Comparison of ENCODE assay signal across 13 mouse cellular contexts in the genomic region with DNA sequence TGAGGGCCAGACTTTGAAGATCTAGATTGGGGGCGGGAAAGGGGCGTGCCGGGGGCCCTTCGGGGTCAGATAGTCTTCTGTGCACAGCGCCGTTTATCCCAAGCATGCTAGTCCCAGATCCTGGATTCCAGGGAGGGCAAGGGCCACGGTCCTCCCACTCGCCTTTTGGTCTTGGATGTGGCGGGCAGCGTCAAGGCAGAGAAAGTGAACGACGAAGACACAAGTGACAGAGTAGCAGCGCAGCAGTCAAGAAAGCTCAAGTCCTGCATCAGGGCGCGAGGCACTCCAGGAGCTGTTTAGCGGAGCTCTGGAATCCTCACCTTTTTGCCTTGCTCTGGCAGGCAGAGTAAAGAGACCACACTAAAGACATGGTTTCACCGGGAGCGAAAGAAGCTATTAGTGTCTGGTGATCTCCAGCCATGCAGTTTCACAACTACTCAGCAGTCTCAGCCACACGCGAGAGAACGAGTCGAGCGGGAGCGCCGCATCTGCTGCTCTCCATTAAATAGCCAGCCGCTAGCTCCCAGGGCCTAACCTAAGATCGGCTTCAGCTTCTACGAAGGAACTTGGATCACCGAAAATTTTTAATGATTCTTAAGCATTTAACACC. TPM values are rescaled to one million over a fixed set of nuclear protein-coding genes. Genes with fewer than 3 reads are reported as not detected.
A peak's percentile ranks its signal among the peaks of the same experiment; 100 is the strongest.
DNase-seq lines count a peak whose midpoint lies in the region; ATAC-seq and TF ChIP-seq lines count a peak whose summit lies in the region.
"Had no signal": no experiment of that assay in that cellular context is flagged by ENCODE, and none has a peak within 500 bp of the region (broad histone marks: within the 10 kb centered on the region; RNA-seq: fewer than 3 reads in every experiment).

No protein-coding gene starts in this region.

- no peak for TF ChIP-seq EP300 in stomach, postnatal 0 days (optimal IDR thresholded peaks at IDR 0.05)

- H3K27ac ChIP-seq in midbrain, embryonic 10.5 days (replicated peaks) = peak overlapping the region; percentile 33
- H3K27ac ChIP-seq in left cerebral cortex, adult 2 months = no peak overlapping the region
- H3K27ac ChIP-seq in stomach, postnatal 0 days (replicated peaks) = no peak overlapping the region
- H3K27ac ChIP-seq in liver, embryonic 12.5 days = no peak overlapping the region
- H3K27ac ChIP-seq: liver, embryonic 15.5 days; stomach, embryonic 15.5 days had no signal

- peaks cover 30% of the 10 kb centered on the region for H3K4me1 ChIP-seq in midbrain, embryonic 10.5 days
- no peaks in the 10 kb centered on the region for H3K4me1 ChIP-seq in stomach, postnatal 0 days (replicated peaks; ENCODE audit: control insufficient read depth, insufficient read depth)
- no peaks in the 10 kb centered on the region for H3K4me1 ChIP-seq in liver, embryonic 12.5 days
- H3K4me1 ChIP-seq: liver, embryonic 15.5 days; stomach, embryonic 15.5 days had no signal

- ATAC-seq in hematopoietic stem cell, adult 5-6 weeks (replicated peaks in 1 of 2; ENCODE audit: insufficient read depth in 1 of 2, low FRiP score in 2 of 2, low TSS enrichment in 1 of 2, low read depth in 1 of 2, poor library complexity in 2 of 2, severe bottlenecking in 2 of 2) = peak; percentile 21 to 27; a peak in 1 of 4 replicates
- ATAC-seq in stomach, postnatal 0 days (ENCODE audit: low FRiP score, low TSS enrichment) = no peak
- ATAC-seq in liver, embryonic 12.5 days = no peak
- ATAC-seq: CD4-positive, CD25-positive, alpha-beta regulatory T cell, adult 4 months; inflammation-experienced regulatory T-cells, adult 6 months had no signal

- H3K4me3 ChIP-seq in midbrain, embryonic 10.5 days = peak overlapping the region; percentile 29; the same call in 1 of the 2 replicates
- no peak overlapping the region for H3K4me3 ChIP-seq in left cerebral cortex, adult 2 months
- H3K4me3 ChIP-seq in stomach, postnatal 0 days (ENCODE audit: low read depth, low read length) = no peak overlapping the region
- H3K4me3 ChIP-seq in liver, embryonic 12.5 days = no peak overlapping the region
- H3K4me3 ChIP-seq: liver, embryonic 15.5 days; stomach, embryonic 15.5 days had no signal

- H3K36me3 ChIP-seq in midbrain, embryonic 10.5 days = no peaks in the 10 kb centered on the region
- no peaks in the 10 kb centered on the region for H3K36me3 ChIP-seq in stomach, postnatal 0 days (ENCODE audit: control insufficient read depth, insufficient read depth, low read length)
- H3K36me3 ChIP-seq in liver, embryonic 12.5 days = no peaks in the 10 kb centered on the region
- H3K36me3 ChIP-seq: liver, embryonic 15.5 days; stomach, embryonic 15.5 days had no signal

- H3K27me3 ChIP-seq in midbrain, embryonic 10.5 days (ENCODE audit: low read depth, poor library complexity, severe bottlenecking) = peaks cover 83% of the 10 kb centered on the region
- H3K27me3 ChIP-seq in stomach, postnatal 0 days (ENCODE audit: control insufficient read depth, insufficient read depth, low read length) = peaks cover 3% of the 10 kb centered on the region; the same call in 1 of the 2 replicates
- H3K27me3 ChIP-seq in liver, embryonic 12.5 days (replicated peaks) = peaks cover 77% of the 10 kb centered on the region

- 0 out of 2 replicates have a peak, but pooled peaks cover 3% of the 10 kb centered on the region for H3K9me3 ChIP-seq in midbrain, embryonic 10.5 days (replicated peaks)
- H3K9me3 ChIP-seq in stomach, postnatal 0 days (ENCODE audit: control insufficient read depth, low read length) = no peaks in the 10 kb centered on the region
- no peaks in the 10 kb centered on the region for H3K9me3 ChIP-seq in liver, embryonic 12.5 days (replicated peaks)
- H3K9me3 ChIP-seq: liver, embryonic 15.5 days; stomach, embryonic 15.5 days had no signal

- DNase-seq in retina, embryonic 14.5 days (ENCODE audit: low spot score) = peak; percentile 41
- no peak for DNase-seq in retina, postnatal 1 day
- DNase-seq in midbrain, embryonic 10.5 days (ENCODE audit: low spot score) = peak; percentile 50
- no peak for DNase-seq in spleen, postnatal 10 days (ENCODE audit: low spot score in 2 of 2)
- DNase-seq in left cerebral cortex, adult 2 months (ENCODE audit: extremely low spot score in 1 of 2, low spot score in 2 of 2) = no peak
- no peak for DNase-seq in stomach, postnatal 0 days (ENCODE audit: low spot score)

- WGBS in midbrain, embryonic 10.5 days = 26% methylated on average over 28 of the region's 29 CpGs
- 18% methylated on average over 29 of the region's 29 CpGs for WGBS in stomach, postnatal 0 days
- WGBS in liver, embryonic 12.5 days (ENCODE audit: insufficient replicate concordance) = 10% methylated on average over 29 of the region's 29 CpGs

- no peak overlapping the region for H3K4me2 ChIP-seq in stomach, postnatal 0 days (replicated peaks; ENCODE audit: low read depth)
- no peak overlapping the region for H3K4me2 ChIP-seq in liver, embryonic 12.5 days
- H3K4me2 ChIP-seq: liver, embryonic 15.5 days; stomach, embryonic 15.5 days had no signal

- H3K9ac ChIP-seq in stomach, postnatal 0 days (ENCODE audit: low read length) = no peak overlapping the region
- no peak overlapping the region for H3K9ac ChIP-seq in liver, embryonic 12.5 days
- H3K9ac ChIP-seq: liver, embryonic 15.5 days; stomach, embryonic 15.5 days had no signal

- TF ChIP-seq CTCF in left cerebral cortex, adult 2 months (IDR thresholded peaks at IDR 0.05) = no peak
- no peak for TF ChIP-seq CTCF in stomach, postnatal 0 days (IDR thresholded peaks at IDR 0.05; ENCODE audit: low read depth)

- intact Hi-C loops in left cerebral cortex, adult 2 months (cut with DNase I) = no loop called here

RNA-seq across cellular contexts. Expression of a gene that starts 7.1 kb away (rescaled TPM):
- not detected in 2 replicates for total RNA-seq in hematopoietic stem cell, adult 5-6 weeks (2017)
- 16.9 and 20.2 TPM in 2 replicates for polyA plus RNA-seq in midbrain, embryonic 10.5 days (2016; fragmentation: Nextera tagmentation; extraction: Ambion mirVana)
- 1 to 10 TPM; 2.2 to 2.8 TPM for total RNA-seq in left cerebral cortex, adult 2 months (2021)
- polyA plus RNA-seq in stomach, postnatal 0 days (2015; fragmentation: Nextera tagmentation; extraction: Ambion mirVana) = 0.04 TPM in 1 of 2 replicates, not detected in the other
- polyA plus RNA-seq in liver, embryonic 12.5 days (2016; fragmentation: Nextera tagmentation; extraction: Ambion mirVana) = 0.08 TPM in 1 of 2 replicates, not detected in the other
- total RNA-seq: megakaryocyte, adult 5-6 weeks had no signal
- polyA plus RNA-seq: inflammation-experienced regulatory T-cells, adult 6 months; liver, embryonic 15.5 days had no signal

Comparison
In these comparisons a context has a peak if more than half of its experiments do, and no peak if none do; other contexts are left out.
1. DNase-seq: peak in retina, embryonic 14.5 days (single experiment) and midbrain, embryonic 10.5 days (single experiment); none in retina, postnatal 1 day (single experiment), spleen, postnatal 10 days (0 of 2), left cerebral cortex, adult 2 months (0 of 2) and stomach, postnatal 0 days (single experiment).
2. ATAC-seq: peak in hematopoietic stem cell, adult 5-6 weeks (2 of 2); none in stomach, postnatal 0 days (single experiment) and liver, embryonic 12.5 days (single experiment).
3. RNA of a gene that starts 7.1 kb away (polyA plus RNA-seq): 16.9 to 20.2 TPM in midbrain, embryonic 10.5 days; 0.04 TPM in stomach, postnatal 0 days and 0.08 TPM in liver, embryonic 12.5 days; every median in the first group is over 10 times any median in the second.